Comparison of ENCODE assay signal across 20 mouse cellular contexts in genomic region chr9:99166946-99167345, GRCm38 (mm10). TPM values are rescaled to one million over a fixed set of nuclear protein-coding genes. Genes with fewer than 3 reads are reported as not detected.
DNase-seq lines count a peak whose midpoint lies in the region; TF ChIP-seq lines count a peak whose summit lies in the region.
"Had no signal": no experiment of that assay in that cellular context is flagged by ENCODE, and none has a peak within 500 bp of the region (broad histone marks: within the 10 kb centered on the region; RNA-seq: fewer than 3 reads in every experiment).

No protein-coding gene starts in this region.

- no peak overlapping the region for H3K4me3 ChIP-seq in liver, adult 2 months (ENCODE audit: insufficient read depth, low read depth, low read length)
- H3K4me3 ChIP-seq: forebrain, embryonic 15.5 days; heart, embryonic 15.5 days; layer of hippocampus, adult 2 months; liver, embryonic 13.5 days had no signal

- no peaks in the 10 kb centered on the region for H3K27me3 ChIP-seq in liver, adult 2 months (ENCODE audit: control insufficient read depth, insufficient read depth, low read length)
- H3K27me3 ChIP-seq: forebrain, embryonic 15.5 days; heart, embryonic 15.5 days had no signal

- TF ChIP-seq CTCF in liver, adult 2 months (IDR thresholded peaks at IDR 0.05; ENCODE audit: low read depth, low read length) = no peak

- H3K27ac ChIP-seq in liver, adult 2 months (replicated peaks; ENCODE audit: insufficient read depth, low read depth, low read length) = no peak overlapping the region
- H3K27ac ChIP-seq: forebrain, embryonic 15.5 days; heart, embryonic 15.5 days; hindbrain, postnatal 0 days; kidney, postnatal 0 days; layer of hippocampus, adult 2 months; liver, embryonic 13.5 days had no signal

- no peaks in the 10 kb centered on the region for H3K79me2 ChIP-seq in liver, adult 2 months (ENCODE audit: control insufficient read depth, insufficient read depth, low read length)

- no peak for TF ChIP-seq POLR2A in liver, adult 2 months (IDR thresholded peaks at IDR 0.05; ENCODE audit: extremely low read depth, insufficient read depth, low read length)

- no peaks in the 10 kb centered on the region for H3K4me1 ChIP-seq in liver, adult 2 months (ENCODE audit: control insufficient read depth, insufficient read depth, low read length)

- H3K9ac ChIP-seq in liver, adult 2 months (ENCODE audit: low read depth, low read length) = no peak overlapping the region
- H3K9ac ChIP-seq: forebrain, embryonic 15.5 days; heart, embryonic 15.5 days; liver, embryonic 13.5 days had no signal

- WGBS in liver, adult 2 months = 59% methylated on average over 5 of the region's 5 CpGs

- H3K36me3 ChIP-seq in liver, adult 2 months (ENCODE audit: control insufficient read depth, insufficient read depth, low read length) = no peaks in the 10 kb centered on the region
- H3K36me3 ChIP-seq: forebrain, embryonic 15.5 days; heart, embryonic 15.5 days; liver, embryonic 13.5 days had no signal

- DNase-seq in liver, adult 2 months (ENCODE audit: extremely low read depth, low read depth, low spot score) = peak; percentile 75
- DNase-seq in liver = no peak
- peak; percentile 49 to 66 for DNase-seq in urinary bladder, adult 18-20 months (ENCODE audit: low spot score in 2 of 2)
- DNase-seq in urinary bladder, postnatal 10 days (ENCODE audit: low spot score) = no peak
- peak; percentile 63 for DNase-seq in gonadal fat pad, adult 2 months (ENCODE audit: low read depth)
- DNase-seq in adrenal gland, postnatal 4 days (ENCODE audit: low spot score in 2 of 2) = no peak
- no peak for DNase-seq in ovary, postnatal 14 days (ENCODE audit: low spot score)
- DNase-seq: cerebellum, adult 9-10 months; gastrocnemius, postnatal 25 days; heart, postnatal 4 days; kidney, adult 11 months; left cerebral cortex, postnatal 4 days; liver, embryonic 13.5 days; right cerebral cortex, postnatal 4 days; thymus, postnatal 25 days had no signal

RNA-seq across cellular contexts. Expression of gene Pik3cb, which starts 26.5 kb away (rescaled TPM):
- total RNA-seq in liver, adult 2 months (2014; rRNA removed) = 4.2 and 4.6 TPM in 2 replicates
- 2.3 and 2.5 TPM in 2 replicates for polyA plus RNA-seq in liver, adult 2 months (2012; rRNA removed)
- 7.7 and 8.6 TPM in 2 replicates for polyA plus RNA-seq in gonadal fat pad, adult 2 months (2012; rRNA removed)
- 10 to 100 TPM in 1 of 2 experiments, 1 to 10 TPM in 1; 9.4 to 10.2 TPM for total RNA-seq in adrenal gland, postnatal 4 days (2021)

Comparison
In these comparisons a context has a peak if more than half of its experiments do, and no peak if none do; other contexts are left out.
1. DNase-seq: peak in liver, adult 2 months (single experiment), urinary bladder, adult 18-20 months (2 of 2) and gonadal fat pad, adult 2 months (single experiment); none in liver (single experiment), urinary bladder, postnatal 10 days (single experiment), adrenal gland, postnatal 4 days (0 of 2) and ovary, postnatal 14 days (single experiment).